Mouse (Mus musculus) layer of hippocampus, adult 11-12 months (tissue): ENCODE measurements around the gene Cdc25b.

Experiments used
- DNase-seq: peaks from one replicate; pipeline ENCODE4 v3.0.0; 2022; ENCODE audit warnings: low spot score

Cdc25b gene

DNA sequence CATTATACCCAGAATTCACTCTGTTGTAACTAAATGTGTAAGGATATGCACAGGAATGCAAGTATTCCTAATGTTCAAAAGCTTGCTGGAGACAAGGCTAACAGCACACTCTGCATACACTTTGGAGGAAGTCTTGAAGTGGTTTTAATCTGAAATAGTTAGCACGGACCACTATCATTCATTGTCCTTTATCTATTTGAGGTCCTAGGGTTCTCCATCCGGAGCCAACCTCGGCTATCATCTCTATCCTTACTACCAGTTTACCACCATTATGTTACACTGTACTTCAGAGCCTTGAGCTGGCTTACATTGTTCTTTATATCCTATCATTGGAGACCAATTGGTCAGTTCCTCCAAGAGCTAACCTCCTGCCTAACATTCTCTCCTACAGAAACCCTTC lies 40.5 kb downstream of the Cdc25b start:
- DNase-seq: no peak

DNA sequence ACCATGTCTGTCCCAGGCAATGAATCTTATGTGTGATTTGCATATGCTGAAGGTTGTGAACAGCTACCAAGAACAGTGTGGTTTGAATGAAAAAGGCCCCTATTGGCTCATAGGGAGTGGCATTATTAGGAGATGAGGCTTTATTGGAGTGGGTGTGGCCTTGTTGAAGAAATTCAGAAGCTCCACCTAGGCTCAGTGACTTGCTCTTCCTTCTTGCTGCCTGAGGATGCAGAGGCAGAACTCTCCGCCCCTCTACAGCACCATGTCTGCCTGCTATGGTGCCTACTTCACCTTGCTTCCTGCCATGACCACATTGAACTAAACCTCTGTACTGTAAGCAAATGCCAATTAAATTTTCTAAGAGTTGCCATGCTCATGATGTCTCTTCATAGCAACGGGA lies 45.8 kb downstream of the Cdc25b start:
- DNase-seq: no peak

DNA sequence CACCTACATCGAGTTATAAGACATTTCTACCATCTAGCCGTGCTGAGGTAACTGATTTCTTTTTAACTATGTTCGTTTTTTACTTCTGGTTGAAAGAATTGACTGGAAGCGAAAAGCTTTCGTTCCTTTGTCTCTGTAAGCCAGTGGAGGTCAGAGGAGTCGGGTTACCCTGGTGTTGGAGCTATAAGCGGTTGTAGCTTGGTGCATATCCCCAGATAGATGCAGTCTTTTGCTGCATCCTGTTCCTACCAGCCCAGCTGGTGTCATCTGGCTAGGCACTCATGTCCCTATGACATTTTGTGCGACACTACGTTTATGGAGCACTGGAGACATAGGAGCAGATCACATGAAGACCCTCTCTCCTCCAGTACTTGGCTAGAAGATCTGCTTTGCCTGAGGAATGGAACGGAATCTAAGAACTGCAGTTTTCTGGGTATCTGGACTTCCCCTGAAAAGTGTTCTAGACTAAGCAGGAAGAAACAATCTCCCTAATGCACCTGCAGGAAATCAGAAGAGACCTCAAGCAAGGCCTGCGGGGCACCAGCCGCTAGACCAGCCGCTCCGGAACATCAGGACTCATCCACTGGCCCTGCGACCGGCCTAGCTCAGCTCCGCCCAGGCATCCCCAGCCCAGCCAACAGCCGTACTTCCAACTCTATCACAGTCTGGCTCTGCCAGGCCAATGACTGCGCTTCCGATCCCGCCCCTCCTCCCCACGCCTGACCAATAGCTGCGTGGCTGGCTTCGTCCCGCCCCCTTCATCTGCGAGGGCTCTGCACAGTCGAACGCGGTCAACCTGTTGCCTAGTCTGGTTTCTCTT lies 46.8 kb downstream of the Cdc25b start, which contains the start of gene Mavs:
Gene Mavs (plus strand): TSS at position 757 of the 820 bp plus-strand sequence.
- DNase-seq: peak; percentile 94

DNA sequence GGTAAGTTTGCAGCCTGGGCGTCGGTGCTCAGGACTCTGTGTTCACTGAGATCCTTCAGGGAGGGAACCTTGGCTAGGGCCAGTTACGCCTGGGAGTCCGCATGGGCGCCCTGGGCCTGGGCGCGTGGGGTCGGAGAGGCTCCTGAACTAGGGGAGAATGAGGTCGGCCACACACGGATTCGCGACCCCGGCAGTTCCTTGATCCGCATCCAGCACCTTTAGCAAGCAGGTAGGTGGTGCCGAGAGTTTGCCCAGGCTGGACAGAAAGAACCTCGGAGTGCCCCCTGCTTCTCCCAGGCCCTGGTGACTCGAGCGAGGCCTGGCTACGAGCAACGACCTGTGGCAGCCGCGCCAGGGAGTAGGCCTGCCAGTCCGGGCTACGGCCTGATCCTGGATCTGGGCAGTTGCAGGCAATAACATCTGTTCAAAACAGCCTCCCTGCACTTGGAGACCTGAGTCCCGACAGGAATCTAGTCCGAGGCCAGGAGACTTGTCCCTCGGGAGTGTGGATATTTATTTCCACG lies 47.4 kb downstream of the Cdc25b start:
- no peak for DNase-seq

DNA sequence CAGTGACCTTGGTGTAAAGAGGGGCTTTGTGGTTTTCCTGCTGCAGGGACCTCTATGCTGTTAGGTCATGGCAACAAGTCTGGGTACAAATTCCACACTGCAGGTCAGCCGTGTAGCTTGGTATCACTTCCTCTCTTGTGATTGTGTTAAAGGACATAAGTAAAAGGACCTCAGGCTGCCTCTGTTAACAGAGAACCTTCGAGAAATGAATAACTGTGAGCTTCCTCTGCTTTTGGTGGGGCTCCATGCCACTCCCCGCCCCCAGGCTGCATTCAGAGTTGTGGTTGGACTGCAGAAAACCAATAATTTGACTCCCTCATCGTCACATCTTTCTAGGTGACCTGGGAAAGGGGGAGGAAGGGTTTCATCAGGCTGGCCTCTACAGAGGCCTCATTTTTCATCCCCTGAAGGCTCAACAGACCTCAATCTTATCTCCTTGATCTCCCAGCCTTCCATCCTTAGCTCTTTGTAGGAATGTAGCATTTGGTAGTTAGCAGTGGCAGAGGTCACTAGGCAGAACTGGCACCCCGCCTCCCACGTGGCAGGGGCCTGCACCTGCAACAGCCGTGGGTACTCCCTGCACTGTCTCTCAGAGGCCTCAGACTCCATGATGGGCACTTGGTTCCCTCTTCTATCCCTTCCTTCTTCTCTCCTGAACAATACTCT lies 48.4 kb downstream of the Cdc25b start:
- no peak for DNase-seq

DNA sequence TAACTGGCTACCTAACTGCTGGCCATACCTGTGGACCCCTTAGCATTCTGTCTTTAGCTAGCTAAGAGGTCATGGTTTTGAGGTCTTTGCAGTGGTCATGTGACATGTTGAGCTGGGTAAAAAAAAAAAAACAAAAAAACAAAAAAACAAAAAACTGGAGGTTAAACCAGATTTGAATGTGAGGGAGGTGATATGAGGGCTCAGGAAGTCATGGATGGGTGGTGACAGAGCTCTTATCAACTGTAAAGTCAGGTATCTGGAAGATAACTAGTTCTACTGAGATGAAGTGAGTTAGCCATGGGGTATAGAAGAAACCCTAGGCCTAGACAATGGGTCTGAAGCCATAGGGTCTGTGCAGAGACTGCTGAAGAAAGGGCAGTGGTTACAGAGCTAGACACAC lies 55.4 kb downstream of the Cdc25b start:
- DNase-seq: no peak

DNA sequence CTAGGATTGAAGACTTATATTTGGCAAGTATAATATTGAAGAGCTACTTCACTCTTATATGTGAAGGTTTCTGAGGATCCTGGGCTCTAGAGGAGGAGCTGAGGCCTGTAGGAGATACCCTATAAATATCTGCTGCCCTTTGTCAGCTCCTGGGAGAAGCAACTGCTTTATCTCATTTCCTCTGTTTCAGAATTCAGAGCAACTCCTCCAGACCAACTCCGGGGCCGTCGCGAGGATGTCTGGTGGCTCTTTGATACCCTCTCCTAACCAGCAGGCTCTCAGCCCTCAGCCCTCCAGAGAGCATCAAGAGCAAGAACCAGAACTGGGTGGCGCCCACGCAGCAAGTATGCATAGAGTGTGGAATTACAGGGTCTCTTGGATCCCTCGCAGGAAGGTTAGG lies 56.2 kb downstream of the Cdc25b start:
- no peak for DNase-seq
